Mouse (Mus musculus): ENCODE data around the gene Apol8.
"Not testable (repeated sequence)": the region's sequence is repeated elsewhere in the genome, so short reads cannot be mapped to it uniquely, and the experiment has no call there.

Apol8 gene

DNA sequence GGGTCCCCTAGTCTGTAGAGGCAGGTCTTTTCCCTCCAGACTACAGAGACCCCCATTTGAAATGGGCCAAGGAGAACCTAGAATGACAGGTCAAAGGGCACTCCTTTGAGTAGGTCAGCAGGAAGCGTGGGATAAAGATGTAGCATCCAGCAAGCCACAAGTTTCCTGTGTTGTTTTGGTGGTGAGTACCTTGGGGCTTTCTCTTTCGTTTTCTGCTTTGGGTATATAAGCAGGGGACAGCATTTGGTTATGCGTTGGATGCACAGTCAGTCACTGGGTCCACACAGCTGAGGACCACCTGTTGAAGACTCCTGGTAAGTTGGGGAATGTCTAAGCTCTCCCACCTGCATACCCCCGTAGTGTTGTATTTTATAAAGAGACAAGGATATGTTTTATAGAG is 58.1 kb downstream of the Apol8 start, which contains the start of gene Apol7e:
Apol7e (plus strand) TSS at position 202 of the 400 bp plus-strand sequence.
- DNase-seq (ENCODE audit: low read depth, low spot score), result not testable (repeated sequence)

Measured in 3T3-L1 (cell line).